Mouse (Mus musculus): ENCODE data around the gene Gm20489. TPM values are rescaled to one million over a fixed set of nuclear protein-coding genes. Genes with fewer than 3 reads are reported as not detected.

Gm20489 gene
- not detected for total RNA-seq (2022)

GRCm38 (mm10) chrX:101268755-101269124 is at the start of gene Gm20489:
Gm20489 (minus strand) TSS chrX:101269023.
- no peak for DNase-seq (ENCODE audit: low spot score)

- DNase-seq (ENCODE audit: low spot score): no peak
Observed at GRCm38 (mm10) chrX:101313625-101314359, 45.0 kb upstream of the Gm20489 start.

GRCm38 (mm10) chrX:101309299-101309698 is 40.5 kb upstream of the Gm20489 start:
- DNase-seq (ENCODE audit: low spot score): no peak

GRCm38 (mm10) chrX:101304646-101305045 is 35.8 kb upstream of the Gm20489 start:
- DNase-seq (ENCODE audit: low spot score): no peak

GRCm38 (mm10) chrX:101301654-101302053 is 32.8 kb upstream of the Gm20489 start:
- no peak for DNase-seq (ENCODE audit: low spot score)

GRCm38 (mm10) chrX:101300427-101301030 is 31.7 kb upstream of the Gm20489 start:
- no peak for DNase-seq (ENCODE audit: low spot score)

GRCm38 (mm10) chrX:101299473-101300426 is 30.9 kb upstream of the Gm20489 start:
- DNase-seq (ENCODE audit: low spot score): no peak

GRCm38 (mm10) chrX:101299055-101299454 is 30.2 kb upstream of the Gm20489 start, which contains the start of gene Nlgn3:
Nlgn3 (plus strand) TSS chrX:101299168.
- DNase-seq (ENCODE audit: low spot score): no peak

GRCm38 (mm10) chrX:101290111-101290510 is 21.3 kb upstream of the Gm20489 start:
- DNase-seq (ENCODE audit: low spot score): no peak

GRCm38 (mm10) chrX:101289037-101289436 is 20.2 kb upstream of the Gm20489 start:
- DNase-seq (ENCODE audit: low spot score): no peak

- no peak for DNase-seq (ENCODE audit: low spot score)
Observed at GRCm38 (mm10) chrX:101288432-101288831, 19.6 kb upstream of the Gm20489 start.

- no peak for DNase-seq (ENCODE audit: low spot score)
Observed at GRCm38 (mm10) chrX:101287543-101287942, 18.7 kb upstream of the Gm20489 start.

GRCm38 (mm10) chrX:101285953-101286670 is 17.3 kb upstream of the Gm20489 start:
- no peak for DNase-seq (ENCODE audit: low spot score)

- DNase-seq (ENCODE audit: low spot score): no peak
Observed at GRCm38 (mm10) chrX:101285534-101285933, 16.7 kb upstream of the Gm20489 start.

GRCm38 (mm10) chrX:101282813-101283212 is 14.0 kb upstream of the Gm20489 start:
- DNase-seq (ENCODE audit: low spot score): no peak

- DNase-seq (ENCODE audit: low spot score): peak; percentile 88
Observed at GRCm38 (mm10) chrX:101273875-101274738, 5.3 kb upstream of the Gm20489 start, which contains the start of gene Med12. Med12 (plus strand) TSS chrX:101274030.

- DNase-seq (ENCODE audit: low spot score): no peak
Observed at GRCm38 (mm10) chrX:101273410-101273809, 4.6 kb upstream of the Gm20489 start.

- peak; percentile 15 for DNase-seq (ENCODE audit: low spot score)
Observed at GRCm38 (mm10) chrX:101268025-101268754, 633 bp downstream of the Gm20489 start, which contains the start of gene Il2rg. Il2rg (minus strand) TSS chrX:101268255.

GRCm38 (mm10) chrX:101266631-101267030 is 2.2 kb downstream of the Gm20489 start:
- no peak for DNase-seq (ENCODE audit: low spot score)

- DNase-seq (ENCODE audit: low spot score): no peak
Observed at GRCm38 (mm10) chrX:101263892-101264291, 4.9 kb downstream of the Gm20489 start, which contains the start of gene Gm614. Gm614 (minus strand) TSS chrX:101263992.
